Mouse (Mus musculus) hindbrain, embryonic 12.5 days (tissue): ENCODE measurements around the gene Stoml2. TPM values are rescaled to one million over a fixed set of nuclear protein-coding genes. Genes with fewer than 3 reads are reported as not detected.

Experiments
- ATAC-seq: fragments of 200-750 bp; cut with Nextera tagmentation; 2 replicates; pipeline ENCODE4 v1.8.0; 2017; ENCODE audit warnings: moderate TSS enrichment; ENCODE audit not compliant: low FRiP score
- H3K27ac ChIP-seq: fragments of 300-500 bp; sonication (generic); 2 replicates; pipeline ENCODE4 v1.5.1; 2016; ENCODE audit warnings: mild to moderate bottlenecking
- H3K27me3 ChIP-seq: fragments of 300-500 bp; sonication (generic); 2 replicates; pipeline ENCODE4 v1.6.1; 2016; ENCODE audit warnings: mild to moderate bottlenecking
- H3K36me3 ChIP-seq: fragments of 300-500 bp; sonication (generic); 2 replicates; pipeline ENCODE4 v1.6.1; 2016; ENCODE audit warnings: mild to moderate bottlenecking
- H3K4me1 ChIP-seq: fragments of 300-500 bp; sonication (generic); 2 replicates; pipeline ENCODE4 v1.6.1; 2016
- H3K4me2 ChIP-seq: fragments of 300-500 bp; sonication (generic); replicated peaks from 2 replicates; pipeline ENCODE4 v1.6.1; 2016; ENCODE audit warnings: mild to moderate bottlenecking
- H3K4me3 ChIP-seq: fragments of 300-500 bp; sonication (generic); 2 replicates; pipeline ENCODE4 v1.5.1; 2016; ENCODE audit warnings: mild to moderate bottlenecking
- H3K9ac ChIP-seq: fragments of 300-500 bp; sonication (generic); 2 replicates; pipeline ENCODE4 v1.6.1; 2016; ENCODE audit warnings: mild to moderate bottlenecking, moderate library complexity
- H3K9me3 ChIP-seq: fragments of 300-500 bp; sonication (generic); replicated peaks from 2 replicates; pipeline ENCODE4 v1.6.1; 2016; ENCODE audit warnings: mild to moderate bottlenecking
- WGBS: fragments of 180-500 bp; shearing (Covaris S2); methylation state at CpG from one replicate; pipeline ENCODE4 v1.1.7; 2016; 5-methylcytosine and 5-hydroxymethylcytosine counted together
- polyA plus RNA-seq: library from polyadenylated mRNA; unstranded; fragments of >200 nt; fragmentation: Nextera tagmentation; extraction: Ambion mirVana; gene quantifications from 2 replicates; pipeline ENCODE4 v1.2.1, GENCODE M21; 2016

Stoml2 gene
- polyA plus RNA-seq, 1 experiment from 2014 or later = 249 TPM

DNA sequence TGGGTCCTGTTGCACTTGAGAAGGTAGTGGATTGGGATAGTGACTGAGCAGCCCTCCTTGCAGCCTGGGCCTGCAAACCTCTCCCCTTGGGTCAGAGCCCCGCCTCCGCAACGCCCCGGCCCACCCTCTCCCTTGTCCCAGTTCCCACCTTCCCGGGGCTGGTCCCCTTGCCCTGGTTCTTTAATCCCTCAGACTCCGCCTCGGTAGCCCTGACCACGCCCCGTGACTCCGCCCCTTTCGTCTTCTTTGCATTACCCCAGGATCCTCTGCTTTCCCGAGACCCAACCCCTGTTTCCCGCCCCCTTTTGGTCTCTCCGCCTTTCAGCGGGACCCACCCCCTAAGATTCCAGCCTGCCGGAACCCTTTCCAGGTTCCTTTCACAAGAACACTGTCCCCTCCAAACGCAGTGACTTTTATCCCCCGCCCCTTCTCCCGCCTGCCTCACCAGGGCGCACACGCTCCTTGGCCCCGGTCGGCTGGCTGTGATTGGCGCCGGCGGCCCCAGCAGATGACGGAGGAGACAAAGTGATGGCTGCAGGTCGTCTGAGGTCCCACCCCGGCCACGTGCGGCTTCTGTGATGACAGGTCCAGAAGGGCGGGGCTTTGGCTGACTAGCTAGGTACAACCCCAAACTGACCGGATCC, 14.3 kb upstream of the Stoml2 start, which contains the start of gene Fam214b:
Gene Fam214b, minus strand, starts transcription at position 562 of the 644 bp plus-strand sequence.
- peak; percentile 83 for ATAC-seq
- H3K4me1 ChIP-seq = peaks cover 36% of the 10 kb centered on the region
- under 1% methylated on average over 33 of the region's 33 CpGs for WGBS

DNA sequence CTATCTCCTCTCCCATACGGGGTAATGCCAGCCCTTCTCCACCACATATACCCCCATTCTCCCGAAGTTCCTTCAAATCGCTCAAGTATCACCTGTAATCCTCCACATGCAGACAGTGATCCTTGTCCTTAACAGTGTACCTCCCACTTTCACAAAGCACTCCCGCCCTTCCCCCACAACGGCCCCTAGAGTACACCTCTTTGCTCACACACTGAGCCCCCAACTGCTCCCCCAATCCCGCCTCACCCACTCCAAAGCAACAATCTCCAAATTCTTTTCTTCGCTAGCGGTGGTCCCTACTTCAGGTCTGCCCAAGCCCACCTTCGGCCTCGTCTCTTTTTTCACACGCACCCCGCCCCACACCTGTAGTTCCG, 13.8 kb upstream of the Stoml2 start:
- no peaks in the 10 kb centered on the region for H3K36me3 ChIP-seq
- no peak; the same call in none of the 2 replicates for ATAC-seq
- peak overlapping the region; percentile 75 for H3K9ac ChIP-seq

More for the DNA sequence above, 14.3 kb upstream of the Stoml2 start, which contains the start of gene Fam214b:
- H3K36me3 ChIP-seq = no peaks in the 10 kb centered on the region
- peak within 1 kb of the TSS; percentile 75 for H3K9ac ChIP-seq
- H3K4me3 ChIP-seq = peak within 1 kb of the TSS; percentile 55
- H3K9me3 ChIP-seq = no peaks in the 10 kb centered on the region
- H3K4me2 ChIP-seq = peak within 1 kb of the TSS; percentile 71
- H3K27ac ChIP-seq = peak within 1 kb of the TSS; percentile 96
- no peaks in the 10 kb centered on the region for H3K27me3 ChIP-seq

DNA sequence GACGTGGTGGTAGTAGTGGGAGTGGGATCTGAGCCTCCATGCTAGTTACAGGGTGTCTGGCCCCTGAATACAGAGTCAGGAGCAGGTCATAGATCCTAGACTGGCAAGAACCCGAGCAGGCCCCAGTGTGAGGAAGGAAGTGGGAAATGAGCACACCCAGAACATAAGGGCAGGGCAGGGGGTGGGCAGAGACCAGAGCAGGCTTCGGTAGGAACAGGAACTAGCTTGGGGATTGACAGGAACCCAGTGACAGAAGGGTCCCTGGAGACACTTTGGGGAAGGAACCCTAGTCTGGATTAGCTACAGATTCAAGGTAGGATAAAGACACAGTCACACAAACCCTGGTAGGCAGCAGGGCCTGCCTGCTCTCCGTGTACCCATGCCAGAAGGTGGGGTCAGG, 13.2 kb upstream of the Stoml2 start:
- peak overlapping the region; percentile 71 for H3K4me2 ChIP-seq
- H3K4me1 ChIP-seq = peaks cover 40% of the 10 kb centered on the region
- H3K27me3 ChIP-seq = no peaks in the 10 kb centered on the region
- H3K9ac ChIP-seq = peak overlapping the region; percentile 75
- H3K4me3 ChIP-seq = peak overlapping the region; percentile 55
- ATAC-seq = no peak
- WGBS = 10% methylated on average over 4 of the region's 4 CpGs
- H3K27ac ChIP-seq = peak overlapping the region; percentile 96
- H3K36me3 ChIP-seq = no peaks in the 10 kb centered on the region
- no peaks in the 10 kb centered on the region for H3K9me3 ChIP-seq

More for the DNA sequence above, 13.8 kb upstream of the Stoml2 start:
- Histone ChIP-seq H3K4me3 (peak overlapping the region; percentile 55), H3K4me1 (peaks cover 40% of the 10 kb centered on the region), H3K27ac (peak overlapping the region; percentile 96), H3K27me3 (no peaks in the 10 kb centered on the region), H3K9me3 (no peaks in the 10 kb centered on the region), H3K4me2 (peak overlapping the region; percentile 71)
- WGBS = 6% methylated on average over 13 of the region's 13 CpGs

DNA sequence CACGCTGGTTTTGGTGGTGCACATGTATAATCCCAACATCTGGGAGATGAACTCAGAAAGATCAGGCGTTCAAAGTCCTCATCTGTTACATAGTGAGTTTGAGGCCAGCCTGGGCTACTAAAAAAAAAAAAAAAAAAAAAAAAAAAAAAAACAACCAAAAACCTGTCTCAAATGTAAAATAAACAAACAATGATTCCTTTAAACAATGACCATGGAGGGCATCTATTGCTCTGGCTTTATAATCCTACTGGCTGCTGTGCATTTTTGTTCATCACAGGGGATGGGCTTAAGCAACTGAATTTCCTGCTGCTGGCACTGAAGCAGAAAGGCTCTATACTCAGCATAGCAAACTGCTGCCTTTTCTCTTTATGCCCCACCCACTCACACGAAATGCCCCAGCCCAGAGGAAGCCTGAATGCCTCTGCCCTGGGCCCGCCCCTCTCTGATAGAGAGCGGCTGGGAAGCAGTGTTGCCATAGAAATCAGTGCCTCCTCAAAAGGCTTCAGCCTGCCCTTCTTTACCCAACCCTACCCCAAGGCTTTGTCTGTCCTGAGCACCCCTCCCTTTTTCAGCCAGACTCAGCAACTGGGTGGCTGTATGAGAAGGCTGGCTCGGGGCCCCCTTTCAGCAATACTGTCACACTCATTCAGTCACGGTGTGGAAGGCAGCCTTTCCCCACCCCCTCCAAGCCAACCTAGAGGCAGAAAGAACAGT, 12.3 kb upstream of the Stoml2 start:
- 12% methylated on average over 7 of the region's 7 CpGs for WGBS
- ATAC-seq = peak; percentile 79
- Histone ChIP-seq H3K27me3 (no peaks in the 10 kb centered on the region), H3K9ac (peak overlapping the region; percentile 75), H3K9me3 (no peaks in the 10 kb centered on the region), H3K4me3 (peak overlapping the region; percentile 55), H3K36me3 (no peaks in the 10 kb centered on the region), H3K4me1 (peaks cover 49% of the 10 kb centered on the region), H3K27ac (peak overlapping the region; percentile 96), H3K4me2 (peak overlapping the region; percentile 71)

DNA sequence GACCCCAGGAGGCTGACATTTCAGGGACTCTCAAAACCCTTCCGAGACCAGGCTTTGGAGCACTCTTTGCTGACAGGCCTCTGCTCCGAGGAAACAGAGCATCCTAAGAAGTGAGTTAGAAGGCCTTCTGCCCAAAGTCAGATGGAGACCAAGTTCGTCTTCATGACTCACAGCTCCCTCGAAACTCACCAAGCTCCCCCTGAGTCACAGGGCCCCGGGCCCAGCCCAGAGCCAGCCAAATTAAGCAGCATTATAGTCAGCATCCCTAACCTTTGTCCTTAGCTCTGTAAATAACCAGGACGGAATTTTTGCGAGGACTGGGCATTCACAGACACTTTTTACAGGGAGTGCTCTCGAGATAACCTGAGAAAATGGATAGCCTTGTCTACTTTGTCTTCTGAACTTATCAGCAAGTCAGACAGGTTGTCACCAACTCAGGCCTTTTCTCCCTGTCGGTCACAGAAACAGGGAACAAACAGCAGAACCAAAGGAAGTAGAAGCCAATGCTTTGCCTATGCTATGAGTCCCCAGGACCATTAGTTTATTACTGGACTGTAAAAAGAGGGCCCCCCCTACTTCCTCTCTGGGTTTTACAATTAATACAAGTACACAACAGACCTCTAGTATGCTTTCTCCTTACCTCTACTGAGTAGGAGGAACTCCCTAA, 9.5 kb upstream of the Stoml2 start:
- Histone ChIP-seq H3K36me3 (peaks cover 11% of the 10 kb centered on the region), H3K27me3 (no peaks in the 10 kb centered on the region), H3K9me3 (no peaks in the 10 kb centered on the region), H3K4me3 (no peak overlapping the region), H3K4me1 (peaks cover 50% of the 10 kb centered on the region), H3K9ac (no peak overlapping the region; the same call in 1 of the 2 replicates), H3K4me2 (peak overlapping the region; percentile 83; the same call in 1 of the 2 replicates), H3K27ac (peak overlapping the region; percentile 64)
- 65% methylated on average over 9 of the region's 9 CpGs for WGBS
- no peak for ATAC-seq

DNA sequence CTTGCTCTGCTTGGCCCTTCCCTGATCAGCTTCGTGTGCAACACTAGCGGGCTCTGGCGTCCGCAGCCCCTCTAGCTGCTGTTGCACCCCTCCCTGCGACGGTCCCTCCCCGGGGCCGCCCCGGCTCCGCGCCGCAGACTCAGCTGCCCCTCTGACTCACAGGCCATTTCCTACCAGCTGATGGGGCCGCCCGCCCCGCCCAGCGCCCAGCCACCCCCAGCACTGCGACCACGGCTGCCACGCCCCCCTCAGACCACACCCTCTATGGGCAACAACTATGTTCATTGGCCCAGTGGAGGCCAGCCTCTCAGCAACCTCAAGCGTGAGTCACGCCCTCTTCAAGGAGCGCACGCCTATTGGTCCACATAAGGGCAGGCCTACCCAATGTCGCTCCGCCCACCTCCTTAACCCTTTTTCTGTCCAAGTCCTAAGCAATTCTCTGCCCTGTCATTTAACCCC, 8.6 kb upstream of the Stoml2 start:
- ATAC-seq = peak; percentile 95
- peaks cover 47% of the 10 kb centered on the region for H3K4me1 ChIP-seq
- WGBS = 0% methylated on average over 24 of the region's 25 CpGs
- peaks cover 20% of the 10 kb centered on the region for H3K36me3 ChIP-seq
- peak overlapping the region; percentile 87 for H3K9ac ChIP-seq
- peak overlapping the region; percentile 83 for H3K4me2 ChIP-seq
- no peaks in the 10 kb centered on the region for H3K27me3 ChIP-seq
- peak overlapping the region; percentile 67 for H3K4me3 ChIP-seq
- H3K27ac ChIP-seq = peak overlapping the region; percentile 78
- no peaks in the 10 kb centered on the region for H3K9me3 ChIP-seq

DNA sequence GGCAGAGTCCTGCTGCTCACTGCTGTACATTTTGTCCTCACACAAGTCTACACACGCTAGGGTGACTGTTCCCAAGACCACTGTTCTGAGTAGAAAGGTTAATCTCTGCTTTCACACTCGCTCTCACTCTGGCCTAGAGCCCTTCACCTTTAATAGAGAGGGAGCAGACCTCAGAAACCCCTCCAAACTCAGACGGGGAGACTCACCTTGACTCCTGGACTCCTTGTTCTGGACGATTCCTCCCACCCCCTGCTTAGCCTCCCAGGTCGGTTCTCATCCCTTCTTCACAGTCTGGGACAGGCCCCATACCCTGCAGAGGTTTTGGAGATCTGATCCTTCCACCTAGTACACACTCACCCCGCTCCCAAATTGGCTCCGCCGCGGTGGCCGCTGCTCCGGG, 8.1 kb upstream of the Stoml2 start:
- Histone ChIP-seq H3K36me3 (peaks cover 24% of the 10 kb centered on the region), H3K9me3 (no peaks in the 10 kb centered on the region), H3K27me3 (no peaks in the 10 kb centered on the region), H3K9ac (peak overlapping the region; percentile 87), H3K4me3 (peak overlapping the region; percentile 67), H3K4me1 (peaks cover 42% of the 10 kb centered on the region), H3K4me2 (peak overlapping the region; percentile 83), H3K27ac (peak overlapping the region; percentile 78)
- whole genome bisulfite sequencing = 4% methylated on average over 11 of the region's 11 CpGs
- ATAC-seq = no peak; the same call in 1 of the 2 replicates

DNA sequence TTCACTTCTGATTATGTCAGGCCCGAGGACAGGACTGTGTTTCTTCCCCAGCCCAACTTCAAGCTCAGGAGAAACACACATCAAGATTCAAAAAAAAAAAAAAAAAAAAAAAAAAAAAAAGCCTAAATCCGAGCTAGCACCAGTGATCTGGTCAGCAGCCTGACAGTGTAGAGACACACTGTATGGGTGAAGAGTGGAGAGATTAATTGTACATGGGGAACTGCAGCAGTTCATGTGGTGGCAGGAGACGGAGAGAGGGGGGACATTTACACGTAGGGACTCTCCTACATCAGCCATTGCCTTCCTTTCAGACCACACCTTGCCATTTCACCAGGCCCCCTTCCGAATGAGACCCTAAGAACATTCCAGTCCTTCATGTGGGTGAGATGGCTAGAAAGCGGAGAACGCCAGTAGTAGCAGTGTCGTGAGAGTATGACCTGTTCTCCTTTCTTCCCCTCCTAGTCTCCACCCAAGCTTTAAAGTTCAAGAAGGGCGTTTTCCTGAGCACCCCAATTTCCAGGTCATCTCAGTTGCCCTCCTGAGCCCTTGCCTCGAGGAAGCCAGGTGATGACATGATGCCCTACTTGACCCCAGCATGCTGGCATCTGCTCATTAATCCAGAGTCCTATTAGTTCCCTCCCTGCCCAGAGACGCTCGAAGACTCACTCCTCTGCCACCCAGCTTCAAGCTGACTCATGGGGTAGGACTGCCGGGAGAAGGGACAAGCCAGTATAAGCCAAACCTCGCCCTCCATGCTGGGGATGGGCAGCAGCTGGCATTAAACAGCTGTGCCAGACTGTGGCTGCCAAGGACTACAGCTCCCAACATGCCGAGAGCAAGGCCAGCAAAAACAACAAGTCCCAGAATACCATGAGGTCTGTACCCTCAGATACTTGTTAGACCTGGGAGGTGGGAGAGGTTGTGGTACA, 7.3 kb upstream of the Stoml2 start:
- H3K4me1 ChIP-seq = peaks cover 34% of the 10 kb centered on the region
- peak overlapping the region; percentile 87 for H3K9ac ChIP-seq
- ATAC-seq = no peak
- peaks cover 32% of the 10 kb centered on the region for H3K36me3 ChIP-seq
- no peaks in the 10 kb centered on the region for H3K27me3 ChIP-seq
- H3K27ac ChIP-seq = peak overlapping the region; percentile 78; the same call in 1 of the 2 replicates
- 64% methylated on average over 15 of the region's 15 CpGs for WGBS
- peak overlapping the region; percentile 67 for H3K4me3 ChIP-seq
- no peaks in the 10 kb centered on the region for H3K9me3 ChIP-seq
- H3K4me2 ChIP-seq = peak overlapping the region; percentile 83

DNA sequence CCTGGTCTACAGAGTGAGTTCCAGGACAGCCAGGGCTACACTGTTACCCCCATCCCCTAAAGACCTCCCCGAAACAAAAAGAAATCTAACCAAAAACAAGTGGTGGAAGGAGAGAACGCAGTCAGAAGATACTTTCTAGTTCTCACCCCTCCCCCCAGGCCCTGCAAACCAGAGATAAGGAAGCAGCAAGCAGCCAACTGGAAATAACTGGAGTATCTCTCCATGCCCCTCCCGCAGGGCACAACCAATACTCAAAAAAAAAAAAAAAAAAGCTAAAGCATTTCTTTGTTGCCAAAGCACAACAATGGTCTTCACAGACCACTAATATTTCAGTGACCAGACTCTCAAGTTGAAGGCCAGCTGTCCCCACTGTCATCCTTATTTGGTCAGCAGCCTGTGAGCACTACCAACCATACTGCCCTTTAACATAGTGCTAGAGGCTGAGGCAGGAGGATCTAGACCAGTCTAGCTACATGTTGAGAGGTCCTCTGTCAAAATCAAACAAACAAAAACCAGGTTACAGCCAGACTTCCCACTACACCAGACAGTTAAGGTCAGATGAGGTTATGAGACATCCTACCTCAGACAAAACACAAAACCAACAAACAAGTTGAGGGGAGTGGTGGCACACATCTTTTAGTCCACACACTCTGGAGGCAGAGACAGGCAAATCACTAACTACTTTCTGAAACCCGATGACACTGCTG, 6.5 kb upstream of the Stoml2 start:
- WGBS = 73% methylated on average over 4 of the region's 4 CpGs
- H3K4me2 ChIP-seq = peak overlapping the region; percentile 83
- H3K9ac ChIP-seq = no peak overlapping the region
- H3K36me3 ChIP-seq = peaks cover 40% of the 10 kb centered on the region
- no peaks in the 10 kb centered on the region for H3K27me3 ChIP-seq
- no peak for ATAC-seq
- no peak overlapping the region for H3K4me3 ChIP-seq
- H3K27ac ChIP-seq = no peak overlapping the region
- no peaks in the 10 kb centered on the region for H3K9me3 ChIP-seq
- peaks cover 28% of the 10 kb centered on the region for H3K4me1 ChIP-seq

DNA sequence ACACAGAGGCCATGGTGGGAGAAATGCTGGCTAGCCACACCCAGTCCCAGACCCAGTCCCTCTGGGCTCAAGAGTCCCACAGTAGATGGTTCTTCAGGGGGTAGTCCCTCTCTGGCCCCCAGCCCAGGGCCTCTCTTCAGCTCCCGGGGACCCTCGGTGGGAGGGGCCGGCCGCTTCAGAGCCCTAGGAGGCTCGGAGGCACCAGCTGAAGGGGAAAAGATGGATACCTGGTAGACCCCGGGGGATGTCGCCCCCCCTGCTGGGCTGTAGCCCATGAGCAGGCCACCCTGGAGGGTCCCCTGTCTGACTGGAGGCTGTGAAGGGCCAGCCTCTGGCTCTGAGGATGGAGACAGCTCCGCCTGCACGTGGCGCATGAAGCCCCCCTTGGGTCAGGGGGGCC, 4.8 kb upstream of the Stoml2 start:
- 88% methylated on average over 10 of the region's 10 CpGs for WGBS
- peaks cover 45% of the 10 kb centered on the region for H3K36me3 ChIP-seq
- no peaks in the 10 kb centered on the region for H3K27me3 ChIP-seq
- H3K4me2 ChIP-seq = no peak overlapping the region
- no peak for ATAC-seq
- H3K4me1 ChIP-seq = peaks cover 40% of the 10 kb centered on the region
- H3K4me3 ChIP-seq = no peak overlapping the region
- no peaks in the 10 kb centered on the region for H3K9me3 ChIP-seq
- H3K9ac ChIP-seq = no peak overlapping the region
- H3K27ac ChIP-seq = no peak overlapping the region

DNA sequence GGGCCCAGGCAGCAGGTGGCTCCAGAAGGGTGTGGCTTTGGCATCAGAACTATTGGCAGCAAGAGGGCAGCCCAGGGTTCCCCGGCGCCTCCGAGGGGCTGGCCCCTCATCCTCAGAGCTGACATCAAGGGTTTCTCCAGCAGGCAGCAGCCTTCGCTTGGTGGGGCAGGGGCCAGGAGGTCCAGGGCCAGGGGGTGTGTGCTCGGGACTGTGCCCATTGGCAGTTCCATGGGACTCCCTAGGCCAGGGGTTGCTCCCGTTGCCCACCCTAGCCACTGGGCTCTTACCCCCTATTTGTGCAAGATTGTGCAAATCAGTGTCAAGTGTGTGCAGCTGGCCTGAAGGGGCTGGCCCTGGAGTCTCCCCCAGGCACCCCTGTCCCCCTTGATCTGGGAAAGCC, 4.3 kb upstream of the Stoml2 start:
- H3K4me3 ChIP-seq = no peak overlapping the region
- H3K27me3 ChIP-seq = no peaks in the 10 kb centered on the region
- no peaks in the 10 kb centered on the region for H3K9me3 ChIP-seq
- ATAC-seq = no peak
- H3K4me2 ChIP-seq = no peak overlapping the region
- H3K27ac ChIP-seq = no peak overlapping the region
- peaks cover 45% of the 10 kb centered on the region for H3K36me3 ChIP-seq
- H3K9ac ChIP-seq = no peak overlapping the region
- peaks cover 39% of the 10 kb centered on the region for H3K4me1 ChIP-seq
- 94% methylated on average over 6 of the region's 6 CpGs for WGBS
